Mouse (Mus musculus) MEL (cell line): Measurements from ENCODE around the gene Arl6ip5.

Experiments
- GATA1 ChIP-seq: IDR thresholded peaks from 2 replicates; pipeline ENCODE4 v1.6.1; 2011; ENCODE audit warnings: low read depth, low read length, improper control_type of control experiment
- SMC3 ChIP-seq: IDR thresholded peaks from 2 replicates; pipeline ENCODE4 v1.6.1; 2011; ENCODE audit warnings: low read depth, low read length, improper control_type of control experiment
- TCF12 ChIP-seq: IDR thresholded peaks from 2 replicates; pipeline ENCODE4 v1.6.1; 2014; ENCODE audit warnings: low read depth, mild to moderate bottlenecking, inconsistent platforms, low read length, improper control_type of control experiment, moderate library complexity

DNA sequence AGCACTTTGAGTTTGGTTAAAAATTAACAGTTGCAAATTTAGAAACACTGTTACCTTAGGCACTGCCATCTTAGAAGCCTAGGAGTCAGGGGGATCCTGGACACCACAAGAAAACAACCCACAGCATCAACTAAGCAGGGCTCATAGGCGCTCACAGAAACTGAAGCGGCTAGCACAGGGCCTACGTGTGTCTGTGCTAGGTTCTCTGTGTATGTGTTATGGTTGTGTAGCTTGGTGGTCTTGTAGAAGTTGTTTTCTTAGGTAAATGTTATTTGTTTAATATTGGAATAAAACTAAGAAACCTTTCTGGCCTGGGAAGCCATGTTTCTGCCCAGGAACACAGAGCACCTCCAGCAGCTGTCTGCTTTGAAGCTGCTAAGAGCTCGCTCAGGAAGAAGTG is 738 bp upstream of the Arl6ip5 start:
- TF ChIP-seq GATA1 (no peak), SMC3 (no peak), TCF12 (no peak)
